Mouse (Mus musculus) neural tube, embryonic 13.5 days (tissue): ENCODE results near the gene Vmn1r94. TPM values are rescaled to one million over a fixed set of nuclear protein-coding genes. Genes with fewer than 3 reads are reported as not detected.
"Not testable (repeated sequence)": the region's sequence is repeated elsewhere in the genome, so short reads cannot be mapped to it uniquely, and the experiment has no call there.

Source experiments
- ATAC-seq: fragments of 200-750 bp; cut with Nextera tagmentation; 2 replicates; pipeline ENCODE4 v1.8.0; 2017; ENCODE audit warnings: low read depth, mild to moderate bottlenecking, moderate TSS enrichment, moderate library complexity
- H3K27ac ChIP-seq: fragments of 300-500 bp; sonication (generic); replicated peaks from 2 replicates; pipeline ENCODE4 v1.5.1; 2015; ENCODE audit warnings: moderate library complexity, mild to moderate bottlenecking, inconsistent platforms
- H3K27me3 ChIP-seq: fragments of 300-500 bp; sonication (generic); 2 replicates; pipeline ENCODE4 v1.6.1; 2015; ENCODE audit warnings: mild to moderate bottlenecking, inconsistent platforms
- H3K36me3 ChIP-seq: fragments of 300-500 bp; sonication (generic); 2 replicates; pipeline ENCODE4 v1.6.1; 2015; ENCODE audit warnings: mild to moderate bottlenecking, inconsistent platforms
- H3K4me1 ChIP-seq: fragments of 300-500 bp; sonication (generic); replicated peaks from 2 replicates; pipeline ENCODE4 v1.6.1; 2015; ENCODE audit warnings: inconsistent platforms
- H3K4me2 ChIP-seq: fragments of 300-500 bp; sonication (generic); 2 replicates; pipeline ENCODE4 v1.6.1; 2015; ENCODE audit warnings: inconsistent platforms, mild to moderate bottlenecking, moderate library complexity
- H3K4me3 ChIP-seq: fragments of 300-500 bp; sonication (generic); 2 replicates; pipeline ENCODE4 v1.5.1; 2015; ENCODE audit warnings: mild to moderate bottlenecking, inconsistent platforms
- H3K9ac ChIP-seq: fragments of 300-500 bp; sonication (generic); 2 replicates; pipeline ENCODE4 v1.6.1; 2015; ENCODE audit warnings: moderate library complexity, mild to moderate bottlenecking, inconsistent platforms
- H3K9me3 ChIP-seq: fragments of 300-500 bp; sonication (generic); 2 replicates; pipeline ENCODE4 v1.6.1; 2016; ENCODE audit warnings: inconsistent platforms
- WGBS: fragments of 180-500 bp; shearing (Covaris S2); methylation state at CpG from one replicate; pipeline ENCODE4 v1.1.7; 2015; 5-methylcytosine and 5-hydroxymethylcytosine counted together
- polyA plus RNA-seq: library from polyadenylated mRNA; unstranded; fragments of >200 nt; fragmentation: Nextera tagmentation; extraction: Ambion mirVana; gene quantifications from 2 replicates; pipeline ENCODE4 v1.2.1, GENCODE M21; 2015

Gene Vmn1r94
- polyA plus RNA-seq: not detected in 2 replicates

DNA sequence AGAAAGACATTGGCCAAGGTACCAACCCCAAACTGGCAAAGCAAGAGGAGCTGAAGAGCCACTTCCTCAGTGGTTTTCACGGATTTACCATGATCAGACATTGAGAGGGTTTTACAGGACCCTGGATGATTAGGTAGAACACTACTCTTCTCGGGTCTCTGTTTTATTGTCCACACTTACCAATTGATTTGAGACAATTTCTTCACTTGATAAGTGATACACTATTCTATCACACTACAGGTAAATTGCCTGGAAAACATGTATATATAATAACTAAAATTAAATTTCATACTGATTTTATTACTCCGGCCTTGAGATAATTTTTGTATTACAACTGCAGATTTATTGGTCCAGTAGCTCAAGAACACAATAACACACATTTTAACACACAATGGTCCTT is at the start of gene Vmn1r94:
Gene Vmn1r94 (minus strand): TSS at position 101 of the 400 bp plus-strand sequence.
- H3K9ac ChIP-seq, H3K4me3 ChIP-seq, H3K36me3 ChIP-seq, H3K4me2 ChIP-seq, H3K4me1 ChIP-seq, H3K9me3 ChIP-seq, H3K27ac ChIP-seq, ATAC-seq, H3K27me3 ChIP-seq: not testable (repeated sequence)
- no CpG with 5 or more reads among the region's 3 CpGs for WGBS

GRCm38 (mm10) chr7:20205507-20205906 is 37.3 kb upstream of the Vmn1r94 start, which contains the start of gene Gm6164:
TSS of gene Gm6164 (minus strand) at chr7:20205607.
- ATAC-seq, H3K36me3 ChIP-seq, H3K4me1 ChIP-seq, H3K4me2 ChIP-seq, H3K9ac ChIP-seq, H3K9me3 ChIP-seq, H3K27me3 ChIP-seq, H3K27ac ChIP-seq, H3K4me3 ChIP-seq: not testable (repeated sequence)
- WGBS: no CpG with 5 or more reads among the region's 2 CpGs

- not testable (repeated sequence) for ATAC-seq
Measured at GRCm38 (mm10) chr7:20193410-20193809, 25.2 kb upstream of the Vmn1r94 start, which contains the start of gene Vmn1r95. TSS of gene Vmn1r95 (plus strand) at chr7:20193710.

GRCm38 (mm10) chr7:20138988-20139387 is 29.2 kb downstream of the Vmn1r94 start, which contains the start of gene Vmn1r93:
TSS of gene Vmn1r93 (minus strand) at chr7:20139088.
- no CpG with 5 or more reads among the region's 5 CpGs for WGBS
- H3K4me1 ChIP-seq, H3K4me3 ChIP-seq, H3K9me3 ChIP-seq, ATAC-seq, H3K27ac ChIP-seq, H3K36me3 ChIP-seq, H3K27me3 ChIP-seq, H3K4me2 ChIP-seq, H3K9ac ChIP-seq: not testable (repeated sequence)

More at GRCm38 (mm10) chr7:20193410-20193809, 25.2 kb upstream of the Vmn1r94 start, which contains the start of gene Vmn1r95:
- not testable (repeated sequence) for H3K9me3 ChIP-seq, H3K27me3 ChIP-seq, H3K4me1 ChIP-seq, H3K9ac ChIP-seq, H3K4me3 ChIP-seq, H3K27ac ChIP-seq, H3K4me2 ChIP-seq, H3K36me3 ChIP-seq
- no CpG with 5 or more reads among the region's 3 CpGs for WGBS

- H3K9ac ChIP-seq, H3K4me3 ChIP-seq, H3K4me2 ChIP-seq, H3K27me3 ChIP-seq, ATAC-seq, H3K36me3 ChIP-seq, H3K9me3 ChIP-seq, H3K27ac ChIP-seq, H3K4me1 ChIP-seq: not testable (repeated sequence)
- WGBS: no CpG with 5 or more reads among the region's 2 CpGs
Measured at GRCm38 (mm10) chr7:20122479-20122878, 45.7 kb downstream of the Vmn1r94 start, which contains the start of gene Gm16442. TSS of gene Gm16442 (minus strand) at chr7:20122579.

Other genes starting within 250 kb of the Vmn1r94 start
- gene Pvr, start 247.2 kb downstream of the Vmn1r94 start, polyA plus RNA-seq: 8.9 and 10.3 TPM in 2 replicates
- gene Igsf23, start 217.6 kb downstream of the Vmn1r94 start, polyA plus RNA-seq: not detected in 2 replicates
- gene Ceacam20, start 203.0 kb downstream of the Vmn1r94 start, polyA plus RNA-seq: not detected in 2 replicates
- gene Nlrp9b, start 176.9 kb downstream of the Vmn1r94 start, polyA plus RNA-seq: not detected in 2 replicates
- gene Vmn1r91, start 68.7 kb downstream of the Vmn1r94 start, polyA plus RNA-seq: not detected in 2 replicates
- not detected in 2 replicates for gene Gm16442, start 45.8 kb downstream of the Vmn1r94 start, polyA plus RNA-seq
- not detected in 2 replicates for gene Vmn1r93, start 29.3 kb downstream of the Vmn1r94 start, polyA plus RNA-seq
- gene Vmn1r95, start 25.3 kb upstream of the Vmn1r94 start, polyA plus RNA-seq: not detected in 2 replicates
- not detected in 2 replicates for gene Gm6164, start 37.2 kb upstream of the Vmn1r94 start, polyA plus RNA-seq
- gene Gm4498, start 65.5 kb upstream of the Vmn1r94 start, polyA plus RNA-seq: not detected in 2 replicates
- not detected in 2 replicates for gene Gm5890, start 94.5 kb upstream of the Vmn1r94 start, polyA plus RNA-seq
- gene Gm4133, start 165.7 kb upstream of the Vmn1r94 start, polyA plus RNA-seq: not detected in 2 replicates
- gene Gm5728, start 207.0 kb upstream of the Vmn1r94 start, polyA plus RNA-seq: not detected in 2 replicates
- gene Vmn1r100, start 249.6 kb upstream of the Vmn1r94 start, polyA plus RNA-seq: not detected in 2 replicates